Mouse (Mus musculus): ENCODE data around the gene Ppp1r13b.

DNA sequence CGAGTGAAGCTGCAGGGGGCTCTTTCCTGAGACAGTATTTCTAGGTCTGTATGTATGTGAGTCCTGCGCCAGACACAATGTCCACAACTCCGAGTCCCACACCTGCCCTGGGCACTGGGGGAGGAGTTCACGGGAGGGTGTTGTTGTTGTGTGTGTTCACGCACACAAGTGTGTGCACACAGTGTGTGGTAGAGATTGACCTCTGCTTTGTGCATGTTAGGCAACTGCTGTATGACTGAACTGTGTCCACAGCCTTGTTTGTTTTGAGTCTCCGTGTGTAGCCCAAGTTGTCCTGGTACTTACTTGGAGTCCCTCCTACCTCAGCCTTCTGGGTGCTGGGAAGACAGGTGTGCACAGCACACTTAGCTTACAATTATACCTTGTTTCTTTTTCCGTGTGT lies 117.3 kb downstream of the Ppp1r13b start:
- TF ChIP-seq USF1 (IDR thresholded peaks at IDR 0.05; ENCODE audit: low read depth, low read length) = no peak
- no peak for TF ChIP-seq POLR2A (IDR thresholded peaks at IDR 0.05; ENCODE audit: low read depth, low read length)
- no peak for TF ChIP-seq CTCF (conservative IDR thresholded peaks at IDR 0.05 in 1 of 2, IDR thresholded peaks at IDR 0.05 in 1 of 2; ENCODE audit: low read depth in 2 of 2, low read length in 2 of 2)
- TF ChIP-seq HCFC1 (IDR thresholded peaks at IDR 0.05; ENCODE audit: low read depth, low read length) = no peak
- TF ChIP-seq MEF2A (IDR thresholded peaks at IDR 0.05; ENCODE audit: borderline replicate concordance, low read depth, low read length) = no peak
- no peak for TF ChIP-seq GABPA (IDR thresholded peaks at IDR 0.05; ENCODE audit: insufficient replicate concordance, low read depth, low read length)
- no peak for TF ChIP-seq E2F4 (IDR thresholded peaks at IDR 0.05; ENCODE audit: insufficient replicate concordance, low read depth, low read length)
- TF ChIP-seq MAZ (IDR thresholded peaks at IDR 0.05; ENCODE audit: low read depth, low read length) = no peak
- TF ChIP-seq MAX (IDR thresholded peaks at IDR 0.05; ENCODE audit: low read length) = no peak
- no peak for TF ChIP-seq ELF1 (IDR thresholded peaks at IDR 0.05; ENCODE audit: low read depth, low read length)
- TF ChIP-seq ZC3H11A (IDR thresholded peaks at IDR 0.05; ENCODE audit: low read depth, low read length) = no peak
- TF ChIP-seq SMC3 (IDR thresholded peaks at IDR 0.05; ENCODE audit: low read depth, low read length) = no peak

Measured in CH12.LX (cell line).